Mouse (Mus musculus) ES-E14 (cell line): Measurements from ENCODE around the gene Cacna1i.

Experiments
- CHD2 ChIP-seq: IDR thresholded peaks from 2 replicates; pipeline ENCODE4 v1.6.1; 2014; ENCODE audit warnings: mild to moderate bottlenecking, low read depth, low read length, inconsistent platforms
- HCFC1 ChIP-seq: IDR thresholded peaks from 2 replicates; pipeline ENCODE4 v1.6.1; 2012; ENCODE audit warnings: low read length, inconsistent platforms, borderline replicate concordance; ENCODE audit not compliant: insufficient read depth
- MAFK ChIP-seq: IDR thresholded peaks from 2 replicates; pipeline ENCODE4 v1.6.1; 2014; ENCODE audit warnings: mild to moderate bottlenecking, low read depth, low read length, inconsistent platforms; ENCODE audit not compliant: insufficient read depth
- ZNF384 ChIP-seq: IDR thresholded peaks from 2 replicates; pipeline ENCODE4 v1.6.1; 2012; ENCODE audit warnings: low read depth, low read length, inconsistent platforms

GRCm38 (mm10) chr15:80342394-80342793 is 55.4 kb downstream of the Cacna1i start:
- TF ChIP-seq HCFC1, result no peak
- no peak for TF ChIP-seq ZNF384
- no peak for TF ChIP-seq CHD2
- TF ChIP-seq MAFK, result no peak
